Mouse (Mus musculus) lung, postnatal 0 days (tissue): ENCODE measurements at regions not wholly inside any gene's neighbourhood (a gene's known extent, or its start where the extent isn't known, plus 50 kb on each side); places are given as distances from the start of the nearest gene placed in this dataset.

ENCODE experiments used
- CTCF ChIP-seq: IDR thresholded peaks from 2 replicates; pipeline ENCODE4 v1.5.1; 2016; ENCODE audit warnings: antibody characterized with exemption, mild to moderate bottlenecking
- EP300 ChIP-seq: IDR thresholded peaks from 2 replicates; pipeline ENCODE4 v1.6.1; 2016; ENCODE audit warnings: antibody characterized with exemption, mild to moderate bottlenecking, control low read depth

- TF ChIP-seq CTCF (no peak), EP300 (no peak)
These were observed 1035.0 kb upstream of the Lrrtm3 start for GRCm38 (mm10) chr10:65124940-65125610.
